Mouse (Mus musculus) MEL (cell line): ENCODE results near the gene Cdk14. TPM values are rescaled to one million over a fixed set of nuclear protein-coding genes. Genes with fewer than 3 reads are reported as not detected.

Experiments
- DNase-seq: peaks from one replicate; pipeline ENCODE4 v3.0.0; 2011; ENCODE audit warnings: low read depth, low spot score
- H3K27ac ChIP-seq: 2 replicates; pipeline ENCODE4 v1.5.1; 2012; ENCODE audit warnings: low read depth, mild to moderate bottlenecking, control low read depth, low read length, moderate library complexity; ENCODE audit not compliant: control insufficient read depth
- H3K27me3 ChIP-seq, 2 experiments: fragments of 150-350 bp in 1 of 2; sonication (generic) in 1 of 2; 2 replicates each; pipeline ENCODE4 v1.6.1; 2012; ENCODE audit warnings: low read length in 2 of 2, mild to moderate bottlenecking in 2 of 2, improper control_type of control experiment in 1 of 2, moderate library complexity in 1 of 2; ENCODE audit not compliant: insufficient read depth in 2 of 2, control insufficient read depth in 1 of 2
- H3K36me3 ChIP-seq, 2 experiments: 2 replicates each; pipeline ENCODE4 v1.6.1; 2012 to 2014; ENCODE audit warnings: low read length in 2 of 2, improper control_type of control experiment in 1 of 2, inconsistent platforms in 1 of 2, mild to moderate bottlenecking in 1 of 2; ENCODE audit not compliant: insufficient read depth in 2 of 2, control insufficient read depth in 1 of 2
- H3K4me1 ChIP-seq, 2 experiments: fragments of 150-350 bp in 1 of 2; sonication (generic) in 1 of 2; 2 replicates each; pipeline ENCODE4 v1.6.1; 2012; ENCODE audit warnings: low read length in 2 of 2, improper control_type of control experiment in 1 of 2, mild to moderate bottlenecking in 1 of 2; ENCODE audit not compliant: insufficient read depth in 2 of 2, control insufficient read depth in 1 of 2
- H3K4me3 ChIP-seq, 2 experiments: fragments of 150-350 bp in 1 of 2; sonication (generic) in 1 of 2; 2 replicates each; pipeline ENCODE4 v1.5.1; 2012; ENCODE audit warnings: low read depth in 2 of 2, low read length in 2 of 2, mild to moderate bottlenecking in 2 of 2, moderate library complexity in 2 of 2, control low read depth in 1 of 2, improper control_type of control experiment in 1 of 2; ENCODE audit not compliant: control insufficient read depth in 1 of 2, insufficient read depth in 1 of 2
- H3K79me2 ChIP-seq: 2 replicates; pipeline ENCODE4 v1.6.1; 2012; ENCODE audit warnings: mild to moderate bottlenecking, low read length, moderate library complexity; ENCODE audit not compliant: control insufficient read depth, poor library complexity, insufficient read depth
- H3K9ac ChIP-seq: 2 replicates; pipeline ENCODE4 v1.6.1; 2012; ENCODE audit warnings: low read depth, mild to moderate bottlenecking, control low read depth, low read length, moderate library complexity; ENCODE audit not compliant: control insufficient read depth, poor library complexity, severe bottlenecking
- H3K9me3 ChIP-seq: fragments of 150-350 bp; sonication (generic); replicated peaks from 2 replicates; pipeline ENCODE4 v1.6.1; 2012; ENCODE audit warnings: mild to moderate bottlenecking, low read length, improper control_type of control experiment, moderate library complexity; ENCODE audit not compliant: insufficient read depth
- CHD2 ChIP-seq: IDR thresholded peaks from 2 replicates; pipeline ENCODE4 v1.6.1; 2011; ENCODE audit warnings: low read length, improper control_type of control experiment
- E2F4 ChIP-seq: IDR thresholded peaks from 2 replicates; pipeline ENCODE4 v1.6.1; 2011; ENCODE audit warnings: low read depth, low read length, improper control_type of control experiment, borderline replicate concordance
- ELF1 ChIP-seq: IDR thresholded peaks from 2 replicates; pipeline ENCODE4 v1.6.1; 2014; ENCODE audit warnings: low read depth, mild to moderate bottlenecking, inconsistent platforms, low read length, improper control_type of control experiment, moderate library complexity
- GATA1 ChIP-seq: IDR thresholded peaks from 2 replicates; pipeline ENCODE4 v1.6.1; 2011; ENCODE audit warnings: low read depth, low read length, improper control_type of control experiment
- HCFC1 ChIP-seq: IDR thresholded peaks from 2 replicates; pipeline ENCODE4 v1.6.1; 2012; ENCODE audit warnings: low read depth, mild to moderate bottlenecking, inconsistent platforms, low read length, improper control_type of control experiment, moderate library complexity
- MAFK ChIP-seq: IDR thresholded peaks from 2 replicates; pipeline ENCODE4 v1.6.1; 2011; ENCODE audit warnings: low read depth, mild to moderate bottlenecking, low read length, improper control_type of control experiment, borderline replicate concordance
- MAZ ChIP-seq: IDR thresholded peaks from 2 replicates; pipeline ENCODE4 v1.6.1; 2012; ENCODE audit warnings: low read depth, mild to moderate bottlenecking, inconsistent platforms, low read length, improper control_type of control experiment
- MEF2A ChIP-seq: IDR thresholded peaks from 2 replicates; pipeline ENCODE4 v1.6.1; 2014; ENCODE audit warnings: low read depth, mild to moderate bottlenecking, inconsistent platforms, low read length, improper control_type of control experiment; ENCODE audit not compliant: poor library complexity, insufficient replicate concordance, severe bottlenecking; ENCODE audit errors: extremely low read depth
- MXI1 ChIP-seq: IDR thresholded peaks from 2 replicates; pipeline ENCODE4 v1.6.1; 2011; ENCODE audit warnings: mild to moderate bottlenecking, low read depth, low read length, improper control_type of control experiment
- POLR2A ChIP-seq, 2 experiments: IDR thresholded peaks; 2 replicates each; pipeline ENCODE4 v1.6.1; 2011 to 2012; ENCODE audit warnings: low read length in 2 of 2, mild to moderate bottlenecking in 2 of 2, control low read depth in 1 of 2, improper control_type of control experiment in 1 of 2, low read depth in 1 of 2, moderate library complexity in 1 of 2; ENCODE audit not compliant: control insufficient read depth in 1 of 2, insufficient read depth in 1 of 2, poor library complexity in 1 of 2
- RAD21 ChIP-seq: IDR thresholded peaks from 2 replicates; pipeline ENCODE4 v1.6.1; 2011; ENCODE audit warnings: mild to moderate bottlenecking, low read depth, low read length, improper control_type of control experiment
- RCOR1 ChIP-seq: IDR thresholded peaks from 2 replicates; pipeline ENCODE4 v1.6.1; 2012; ENCODE audit warnings: low read depth, mild to moderate bottlenecking, inconsistent platforms, low read length, improper control_type of control experiment
- SIN3A ChIP-seq: IDR thresholded peaks from 2 replicates; pipeline ENCODE4 v1.6.1; 2012; ENCODE audit warnings: low read length, improper control_type of control experiment, inconsistent platforms
- SMC3 ChIP-seq: IDR thresholded peaks from 2 replicates; pipeline ENCODE4 v1.6.1; 2011; ENCODE audit warnings: low read depth, low read length, improper control_type of control experiment
- TAL1 ChIP-seq: IDR thresholded peaks from 2 replicates; pipeline ENCODE4 v1.6.1; 2012; ENCODE audit warnings: mild to moderate bottlenecking, inconsistent platforms, low read length, moderate library complexity, mixed read lengths
- TBP ChIP-seq: IDR thresholded peaks from 2 replicates; pipeline ENCODE4 v1.8.0; 2011; ENCODE audit warnings: low read depth, low read length, improper control_type of control experiment
- TCF12 ChIP-seq: IDR thresholded peaks from 2 replicates; pipeline ENCODE4 v1.6.1; 2014; ENCODE audit warnings: low read depth, mild to moderate bottlenecking, inconsistent platforms, low read length, improper control_type of control experiment, moderate library complexity
- USF1 ChIP-seq: IDR thresholded peaks from 2 replicates; pipeline ENCODE4 v1.6.1; 2014; ENCODE audit warnings: low read depth, mild to moderate bottlenecking, inconsistent platforms, low read length, improper control_type of control experiment, moderate library complexity
- USF2 ChIP-seq, 2 experiments: IDR thresholded peaks; 2 replicates each; pipeline ENCODE4 v1.6.1; 2011 to 2012; ENCODE audit warnings: improper control_type of control experiment in 2 of 2, low read length in 2 of 2, borderline replicate concordance in 1 of 2, inconsistent platforms in 1 of 2, low read depth in 1 of 2, mild to moderate bottlenecking in 1 of 2; ENCODE audit not compliant: insufficient read depth in 1 of 2
- ZKSCAN1 ChIP-seq: IDR thresholded peaks from 2 replicates; pipeline ENCODE4 v1.6.1; 2012; ENCODE audit warnings: low read depth, mild to moderate bottlenecking, inconsistent platforms, low read length, improper control_type of control experiment, moderate library complexity
- polyA plus RNA-seq, 2 experiments: library from polyadenylated mRNA; stranded (reverse) in 1 of 2; unstranded in 1 of 2; fragments of >175 nt in 1 of 2; fragments of >200 nt in 1 of 2; gene quantifications; 2 replicates each; pipeline versions ENCODE4 v1.2.1 to v1.2.4; 2012; ENCODE audit warnings: low replicate concordance in 2 of 2, low read depth in 1 of 2; ENCODE audit not compliant: insufficient read length in 2 of 2, insufficient read depth in 1 of 2, missing spikeins in 1 of 2
- total RNA-seq: library from RNA; depleted of rRNA; stranded (reverse); fragments of 300-350 nt; gene quantifications from 2 replicates; pipeline ENCODE4 v1.2.3, GENCODE M21; 2012

Gene Cdk14
- total and polyA plus RNA-seq, 3 experiments = not detected

DNA sequence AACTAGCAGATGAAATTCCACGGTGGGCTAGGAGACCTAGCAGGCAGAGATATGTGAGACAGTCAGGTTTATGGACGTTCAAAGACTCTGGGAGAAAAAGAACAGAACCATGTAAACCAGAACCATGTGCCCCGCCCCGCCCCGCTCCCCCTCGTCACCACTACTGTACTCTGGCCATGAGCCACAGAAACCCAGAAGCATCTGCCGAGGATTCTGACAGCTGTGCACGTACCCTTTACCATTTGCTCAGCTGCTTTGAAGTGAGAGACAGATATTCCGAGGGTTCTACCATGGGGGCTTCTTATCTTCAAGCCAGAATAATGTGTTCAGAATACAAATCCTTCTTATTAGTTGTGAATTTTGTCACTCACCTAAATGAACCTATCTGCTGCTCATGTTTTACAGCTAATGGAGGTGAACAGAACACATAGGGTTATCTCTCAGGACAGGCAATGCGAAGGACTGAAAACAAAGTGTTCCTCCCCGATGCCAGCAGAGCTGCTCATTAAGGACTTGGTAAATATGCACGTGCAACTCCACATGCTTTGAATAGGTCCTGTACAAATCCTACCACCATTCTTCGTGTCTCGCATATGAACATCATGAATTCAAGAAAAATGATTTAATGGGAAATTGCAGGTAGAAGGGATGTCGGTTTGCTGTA is 412.5 kb downstream of the Cdk14 start:
- no peak overlapping the region for H3K27ac ChIP-seq
- H3K9ac ChIP-seq = no peak overlapping the region
- no peaks in the 10 kb centered on the region for H3K79me2 ChIP-seq
- no peaks in the 10 kb centered on the region for H3K36me3 ChIP-seq
- no peak overlapping the region for H3K4me3 ChIP-seq
- TF ChIP-seq ZKSCAN1 (no peak), MAZ (no peak)
- no peak for DNase-seq
- H3K9me3 ChIP-seq = no peaks in the 10 kb centered on the region
- H3K4me1 ChIP-seq = no peaks in the 10 kb centered on the region
- H3K27me3 ChIP-seq = no peaks in the 10 kb centered on the region

DNA sequence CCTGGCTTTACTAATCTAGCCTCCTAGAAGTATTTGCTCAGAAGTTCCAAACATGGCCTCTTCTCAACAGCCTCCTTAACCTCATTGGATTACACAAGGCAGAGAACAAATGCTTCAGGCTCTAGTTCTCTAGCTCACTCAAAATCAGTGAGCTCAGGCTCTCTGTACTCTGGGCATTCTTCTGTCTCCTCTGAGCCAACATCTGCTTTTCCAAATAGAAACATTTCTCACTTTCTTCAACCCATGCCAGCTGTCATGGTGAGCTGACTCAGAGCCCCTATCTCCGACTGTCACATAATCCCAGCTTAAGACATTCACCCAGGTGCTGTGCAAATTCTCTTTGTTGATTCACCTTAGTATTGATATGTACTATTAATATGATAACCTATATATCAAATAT is 414.5 kb downstream of the Cdk14 start:
- no peak for DNase-seq
- TF ChIP-seq MAZ (no peak), TAL1 (no peak), TCF12 (no peak)
- no peaks in the 10 kb centered on the region for H3K4me1 ChIP-seq

DNA sequence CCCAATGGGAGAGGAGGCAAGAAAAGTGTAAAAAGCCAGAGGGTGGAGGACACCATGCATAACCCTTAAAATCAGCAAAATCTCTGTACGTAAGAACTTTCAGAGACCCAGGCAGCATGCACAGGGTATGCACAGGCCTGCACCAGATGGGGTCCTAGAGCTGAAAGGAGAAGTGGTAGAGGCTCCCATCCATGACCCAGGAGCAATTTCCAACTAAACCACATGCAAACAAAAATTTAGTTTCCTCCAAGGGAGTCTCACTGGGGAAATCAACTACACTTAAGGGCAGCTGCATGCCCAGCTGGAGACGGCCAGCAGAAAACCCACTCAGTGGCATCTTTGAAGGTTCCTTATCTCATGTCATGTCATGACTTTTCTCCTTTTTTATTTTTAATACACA is 415.4 kb downstream of the Cdk14 start:
- Histone ChIP-seq H3K9me3 (no peaks in the 10 kb centered on the region), H3K27me3 (no peaks in the 10 kb centered on the region), H3K27ac (no peak overlapping the region), H3K4me1 (no peaks in the 10 kb centered on the region), H3K4me3 (no peak overlapping the region), H3K9ac (no peak overlapping the region), H3K79me2 (no peaks in the 10 kb centered on the region), H3K36me3 (no peaks in the 10 kb centered on the region)
- no peak for DNase-seq
- TF ChIP-seq ZKSCAN1 = no peak

More for the DNA sequence above, 414.5 kb downstream of the Cdk14 start:
- H3K79me2 ChIP-seq = no peaks in the 10 kb centered on the region
- no peak overlapping the region for H3K27ac ChIP-seq
- H3K9me3 ChIP-seq = no peaks in the 10 kb centered on the region
- H3K4me3 ChIP-seq = no peak overlapping the region
- no peaks in the 10 kb centered on the region for H3K27me3 ChIP-seq
- no peaks in the 10 kb centered on the region for H3K36me3 ChIP-seq
- no peak overlapping the region for H3K9ac ChIP-seq

DNA sequence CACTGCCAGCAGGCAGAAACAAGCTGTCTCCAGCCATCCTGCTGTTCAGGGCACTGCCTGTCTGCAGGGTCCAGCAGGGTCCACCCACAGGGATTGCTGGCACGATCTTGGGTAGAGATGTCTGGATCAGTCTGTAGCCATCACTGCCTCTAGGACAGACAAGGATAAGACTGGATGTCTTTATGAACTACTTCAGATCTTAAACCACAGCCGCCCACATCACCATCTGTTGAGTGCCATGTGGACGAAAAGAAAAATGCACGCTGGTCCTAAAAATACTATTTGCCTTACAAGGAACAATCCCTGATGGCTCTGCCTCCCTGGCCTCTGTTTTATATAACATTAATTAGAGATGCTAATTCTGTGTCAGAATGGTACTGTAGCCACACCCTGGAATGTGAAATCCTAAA is 426.9 kb downstream of the Cdk14 start:
- Histone ChIP-seq H3K9me3 (no peaks in the 10 kb centered on the region), H3K79me2 (no peaks in the 10 kb centered on the region), H3K4me3 (no peak overlapping the region), H3K27me3 (no peaks in the 10 kb centered on the region), H3K36me3 (no peaks in the 10 kb centered on the region), H3K9ac (no peak overlapping the region), H3K27ac (no peak overlapping the region), H3K4me1 (no peaks in the 10 kb centered on the region)
- no peak for DNase-seq
- TF ChIP-seq ELF1 (no peak), HCFC1 (no peak), TCF12 (no peak), POLR2A (IDR thresholded peaks at IDR 0.05; ENCODE audit: control insufficient read depth in 1 of 2, insufficient read depth in 1 of 2, low read depth in 1 of 2, low read length in 2 of 2, poor library complexity in 1 of 2) (no peak), RCOR1 (no peak), MXI1 (no peak), RAD21 (no peak), E2F4 (no peak), TBP (no peak), MEF2A (no peak), CHD2 (no peak), GATA1 (no peak), USF1 (no peak), SIN3A (no peak), SMC3 (no peak), MAFK (no peak), MAZ (no peak), USF2 (IDR thresholded peaks at IDR 0.05; ENCODE audit: borderline replicate concordance in 1 of 2, insufficient read depth in 1 of 2, low read depth in 1 of 2, low read length in 2 of 2) (no peak)
